Mouse (Mus musculus) cortical plate, adult 2 months (tissue): ENCODE results near the gene Apbb2. TPM values are rescaled to one million over a fixed set of nuclear protein-coding genes. Genes with fewer than 3 reads are reported as not detected.

Experiments
- H3K27ac ChIP-seq: fragments of 200-500 bp; 2 replicates; pipeline ENCODE4 v1.5.1; 2012; ENCODE audit warnings: low read length, control low read depth, inconsistent platforms; ENCODE audit not compliant: insufficient read depth
- H3K4me1 ChIP-seq: fragments of 200-500 bp; 2 replicates; pipeline ENCODE4 v1.6.1; 2011; ENCODE audit warnings: low read length; ENCODE audit not compliant: control insufficient read depth, insufficient read depth
- H3K4me3 ChIP-seq: fragments of 200-500 bp; 2 replicates; pipeline ENCODE4 v1.5.1; 2011; ENCODE audit warnings: mild to moderate bottlenecking, low read length, control low read depth; ENCODE audit not compliant: insufficient read depth
- CTCF ChIP-seq: fragments of 200-500 bp; IDR thresholded peaks from 2 replicates; pipeline ENCODE4 v1.5.1; 2011; ENCODE audit warnings: mild to moderate bottlenecking, control low read depth, low read length; ENCODE audit not compliant: insufficient read depth; ENCODE audit errors: extremely low read depth
- POLR2A ChIP-seq: fragments of 200-500 bp; IDR thresholded peaks from 2 replicates; pipeline ENCODE4 v1.6.1; 2011; ENCODE audit warnings: mild to moderate bottlenecking, low read length, control low read depth; ENCODE audit not compliant: insufficient read depth; ENCODE audit errors: extremely low read depth
- polyA plus RNA-seq: library from polyadenylated mRNA; depleted of rRNA; stranded (reverse); fragments of >200 nt; gene quantifications from 2 replicates; pipeline ENCODE4 v1.2.3, GENCODE M21; 2012

The Apbb2 gene
- polyA plus RNA-seq, 1 experiment, result 28.8 TPM

DNA sequence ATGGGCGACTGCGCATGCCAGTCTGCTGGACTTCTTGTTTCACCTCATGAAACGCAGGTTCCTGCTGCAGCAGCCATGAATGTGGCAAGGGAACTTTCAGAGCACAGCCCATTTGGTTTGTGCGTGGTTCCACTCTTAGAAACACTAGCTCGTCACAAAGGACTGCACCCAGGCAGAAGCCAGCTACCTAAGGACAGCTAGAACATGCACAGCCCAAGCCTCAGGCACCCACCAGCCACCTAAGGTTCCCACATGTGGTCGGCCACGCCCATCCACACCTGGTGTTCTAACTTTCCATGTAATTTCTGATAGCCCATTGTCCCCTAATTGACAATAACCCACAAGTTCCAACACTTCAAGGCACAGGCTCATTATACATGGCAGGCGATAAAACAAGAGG, 102.3 kb downstream of the Apbb2 start:
- no peak for TF ChIP-seq CTCF
- TF ChIP-seq POLR2A, result no peak
- Histone ChIP-seq H3K4me3 (no peak overlapping the region), H3K4me1 (no peaks in the 10 kb centered on the region), H3K27ac (no peak overlapping the region)

DNA sequence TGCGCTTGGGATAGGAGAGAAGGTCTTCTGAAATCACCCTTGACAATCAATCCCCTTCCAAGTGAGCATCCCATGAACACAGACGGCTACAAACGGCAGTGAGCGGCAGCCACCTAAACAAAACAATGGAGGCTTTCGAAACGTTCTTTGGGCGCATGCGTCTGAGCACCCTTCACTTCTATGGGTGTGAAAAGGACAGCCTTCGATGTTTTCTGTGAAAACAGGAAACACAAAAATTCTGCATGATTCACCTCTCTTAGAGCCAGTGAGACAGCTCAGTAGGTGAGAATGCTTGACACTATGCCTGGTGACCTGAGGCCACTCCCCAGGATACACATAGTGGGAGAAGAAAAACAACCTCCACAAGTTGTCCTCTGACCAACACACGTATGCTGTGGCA, 103.3 kb downstream of the Apbb2 start:
- TF ChIP-seq POLR2A (no peak), CTCF (no peak)
- Histone ChIP-seq H3K27ac (no peak overlapping the region), H3K4me1 (no peaks in the 10 kb centered on the region), H3K4me3 (no peak overlapping the region)

DNA sequence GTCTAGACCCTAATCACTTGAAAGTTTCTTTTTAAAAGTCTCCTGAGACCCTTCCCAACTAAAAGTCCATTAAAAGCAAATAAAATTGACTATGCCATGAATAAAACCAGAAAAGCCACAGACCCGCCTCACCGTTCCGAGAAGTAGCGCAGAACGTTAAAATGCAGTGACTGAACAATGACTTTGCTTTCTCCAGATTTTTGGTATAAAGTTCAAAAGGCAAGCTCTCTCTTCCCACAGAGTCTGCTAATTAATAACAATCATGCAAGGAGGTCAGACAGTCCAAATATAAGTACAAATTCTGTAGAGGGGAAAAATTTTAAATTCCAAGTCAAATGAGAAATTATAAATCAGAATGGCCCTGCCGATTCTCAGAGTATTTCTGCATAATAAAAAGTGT, 103.9 kb downstream of the Apbb2 start:
- Histone ChIP-seq H3K4me1 (no peaks in the 10 kb centered on the region), H3K4me3 (no peak overlapping the region), H3K27ac (no peak overlapping the region)
- TF ChIP-seq CTCF (no peak), POLR2A (no peak)

DNA sequence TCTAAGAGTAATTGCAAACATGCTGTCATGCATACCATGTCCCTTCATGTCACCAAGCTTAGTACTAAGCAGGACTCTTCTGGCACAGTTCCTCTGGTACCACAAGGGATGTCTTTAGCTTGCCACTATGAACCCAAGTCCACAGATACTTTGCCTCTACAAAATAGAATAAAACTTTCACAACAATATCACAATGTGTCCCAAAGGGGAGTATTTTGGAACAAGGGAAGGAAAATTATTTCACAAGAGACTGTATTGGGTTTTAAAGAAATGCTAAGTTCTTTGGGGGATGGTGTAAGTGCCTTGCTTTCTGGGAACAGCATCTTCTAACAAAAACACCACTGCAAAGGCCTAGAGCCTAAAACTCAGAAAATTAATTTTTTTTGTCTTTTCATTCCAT, 105.2 kb downstream of the Apbb2 start:
- Histone ChIP-seq H3K4me3 (no peak overlapping the region), H3K4me1 (peaks cover 2% of the 10 kb centered on the region; the same call in 1 of the 2 replicates), H3K27ac (no peak overlapping the region)
- no peak for TF ChIP-seq POLR2A
- no peak for TF ChIP-seq CTCF

DNA sequence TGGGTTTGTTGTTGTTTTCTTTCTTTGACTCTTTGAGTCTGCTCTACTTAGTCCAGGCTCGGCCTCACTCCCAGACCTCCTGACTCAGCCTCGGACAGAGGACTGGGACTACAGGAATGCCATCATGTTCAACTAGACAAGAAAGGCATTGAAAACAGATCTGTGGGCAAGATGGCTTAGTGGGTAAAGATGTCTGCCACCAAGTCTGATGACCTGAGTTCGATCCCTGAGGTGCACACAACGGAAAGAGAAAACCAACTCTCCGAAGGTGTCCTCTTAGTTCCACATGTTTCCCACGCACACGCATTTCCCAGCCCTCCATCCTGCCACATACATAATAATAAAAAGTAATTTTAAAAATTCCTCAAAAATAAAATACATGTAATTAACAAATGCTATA, 106.1 kb downstream of the Apbb2 start:
- Histone ChIP-seq H3K4me3 (no peak overlapping the region), H3K4me1 (peaks cover 2% of the 10 kb centered on the region; the same call in 1 of the 2 replicates), H3K27ac (no peak overlapping the region)
- TF ChIP-seq CTCF (no peak), POLR2A (no peak)

DNA sequence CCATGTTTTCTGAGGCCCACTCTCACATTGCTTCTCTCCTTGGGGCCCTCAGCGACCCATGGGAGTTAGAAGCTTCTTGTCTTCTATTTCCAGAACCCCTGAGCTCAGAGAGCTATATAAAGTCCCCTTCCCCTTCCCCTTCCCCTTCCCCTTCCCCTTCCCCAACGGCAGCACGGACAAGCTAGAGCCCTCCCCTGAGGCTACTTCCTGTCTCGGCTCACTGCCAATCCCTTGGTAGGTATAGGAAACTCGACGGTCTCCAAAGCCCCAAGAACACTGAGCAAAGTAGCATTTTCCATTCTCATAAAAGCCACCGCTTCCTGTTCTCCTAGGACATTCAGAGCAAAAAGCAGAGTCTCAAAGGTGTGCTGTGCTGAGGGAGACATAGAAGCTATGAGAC, 107.9 kb downstream of the Apbb2 start:
- no peak overlapping the region for H3K4me3 ChIP-seq
- TF ChIP-seq POLR2A (no peak), CTCF (no peak)
- peaks cover 2% of the 10 kb centered on the region; the same call in 1 of the 2 replicates for H3K4me1 ChIP-seq
- H3K27ac ChIP-seq, result no peak overlapping the region

DNA sequence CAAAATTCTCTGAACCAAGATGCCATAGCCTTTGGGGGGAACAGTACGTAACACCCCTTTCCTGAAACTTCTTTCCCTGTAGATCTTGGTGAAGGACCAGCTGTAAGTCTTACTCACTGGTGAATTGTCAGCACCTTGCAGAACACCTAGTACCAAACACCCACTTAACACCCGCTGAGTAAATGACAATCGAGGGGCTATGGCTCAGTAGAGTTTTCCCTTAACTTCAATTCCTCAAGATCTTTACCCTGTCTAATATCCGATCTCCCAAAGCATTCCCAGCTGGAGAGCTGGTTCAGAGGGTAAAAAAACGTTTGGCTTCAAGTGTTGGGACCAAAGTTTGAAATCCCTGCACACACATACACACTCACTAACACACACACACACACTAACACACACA, 109.4 kb downstream of the Apbb2 start:
- H3K4me1 ChIP-seq, result peaks cover 3% of the 10 kb centered on the region; the same call in 1 of the 2 replicates
- no peak overlapping the region for H3K27ac ChIP-seq
- no peak overlapping the region for H3K4me3 ChIP-seq
- no peak for TF ChIP-seq POLR2A
- TF ChIP-seq CTCF, result no peak

DNA sequence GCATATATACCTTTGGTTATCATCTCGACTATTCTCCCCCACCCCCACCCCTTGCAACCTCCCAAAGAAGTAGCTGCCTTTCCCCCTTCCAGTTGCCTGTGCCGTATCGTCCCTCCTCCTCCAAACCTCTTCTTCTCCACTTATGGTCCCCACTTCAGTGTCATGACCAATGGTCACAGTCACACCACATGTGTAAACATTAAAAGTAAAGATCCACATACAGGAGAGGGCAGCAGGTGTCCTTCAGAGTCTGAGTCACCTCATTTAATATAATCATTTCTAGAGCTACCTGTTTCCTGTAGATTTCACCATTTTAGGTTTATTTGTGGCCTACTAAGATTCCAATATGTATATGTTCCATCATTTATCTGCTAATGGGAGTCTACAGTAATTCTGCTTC, 113.0 kb downstream of the Apbb2 start:
- Histone ChIP-seq H3K4me1 (peaks cover 3% of the 10 kb centered on the region; the same call in 1 of the 2 replicates), H3K27ac (no peak overlapping the region)
- no peak for TF ChIP-seq POLR2A
- TF ChIP-seq CTCF, result no peak

DNA sequence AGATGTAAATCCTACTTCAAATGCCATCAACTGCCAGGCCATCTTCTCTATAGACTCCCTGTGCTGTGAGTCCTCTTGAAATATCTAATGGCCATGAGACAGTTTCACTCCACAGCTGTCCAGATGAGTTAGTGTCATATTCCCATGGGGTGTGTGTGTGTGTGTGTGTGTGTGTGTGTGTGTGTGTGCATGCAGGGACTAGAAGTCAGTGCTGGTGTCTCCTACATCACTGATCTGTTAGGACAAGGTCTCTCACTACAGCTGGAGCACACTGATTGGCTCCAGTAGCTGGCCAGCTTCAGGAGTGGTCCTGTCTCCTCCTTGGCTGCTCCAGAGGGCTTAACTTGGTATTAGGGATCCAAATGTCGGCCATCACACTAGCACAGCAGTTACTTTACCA, 113.5 kb downstream of the Apbb2 start:
- H3K27ac ChIP-seq, result no peak overlapping the region
- TF ChIP-seq CTCF (no peak), POLR2A (no peak)
- H3K4me3 ChIP-seq, result no peak overlapping the region
- H3K4me1 ChIP-seq, result peaks cover 3% of the 10 kb centered on the region; the same call in 1 of the 2 replicates

More for the DNA sequence above, 113.0 kb downstream of the Apbb2 start:
- H3K4me3 ChIP-seq, result no peak overlapping the region

DNA sequence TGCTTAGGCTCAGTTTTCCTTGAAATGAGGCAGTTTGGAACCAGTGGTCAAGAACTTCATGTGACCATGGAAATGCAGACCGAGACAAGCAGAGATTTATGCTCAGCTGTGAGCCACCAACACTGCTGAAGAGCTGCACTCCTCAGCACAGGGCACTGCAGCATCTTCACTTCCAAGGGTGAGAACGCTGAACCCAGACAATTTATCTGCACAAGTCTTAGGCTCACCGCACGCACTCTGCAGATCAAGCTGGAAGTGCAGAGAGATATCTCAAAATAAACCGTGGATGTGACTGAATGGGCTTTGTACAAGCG, 114.2 kb downstream of the Apbb2 start:
- Histone ChIP-seq H3K4me1 (peaks cover 2% of the 10 kb centered on the region; the same call in 1 of the 2 replicates), H3K4me3 (no peak overlapping the region), H3K27ac (no peak overlapping the region)
- TF ChIP-seq POLR2A (no peak), CTCF (no peak)
